Mouse (Mus musculus) skeletal muscle tissue, postnatal 0 days (tissue): ENCODE data around the gene Rragc. TPM values are rescaled to one million over a fixed set of nuclear protein-coding genes. Genes with fewer than 3 reads are reported as not detected.

ENCODE experiments used
- polyA plus RNA-seq: library from polyadenylated mRNA; unstranded; fragments of >200 nt; fragmentation: Nextera tagmentation; extraction: Ambion mirVana; gene quantifications from 2 replicates; pipeline ENCODE4 v1.2.1, GENCODE M21; 2015

Rragc gene
- 28.5 and 32.4 TPM in 2 replicates for polyA plus RNA-seq

GRCm38 (mm10) chr4:123916748-123917547 lies at the start of gene Rragc:
Rragc (plus strand) TSS chr4:123917446.

GRCm38 (mm10) chr4:123904333-123905125 lies 12.7 kb upstream of the Rragc start, which contains the start of gene Mycbp:
Mycbp (plus strand) TSS chr4:123904832.

GRCm38 (mm10) chr4:123917548-123918140 lies 398 bp downstream of the Rragc start, which contains the start of gene 4930535I16Rik:
4930535I16Rik (minus strand) TSS chr4:123918022.

Other genes starting within 250 kb of the Rragc start
- gene Macf1, start 233.1 kb upstream of the Rragc start, polyA plus RNA-seq, result 22.6 and 25.0 TPM in 2 replicates
- 650 and 671 TPM in 2 replicates for gene Ndufs5, start 199.2 kb upstream of the Rragc start, polyA plus RNA-seq
- gene Akirin1, start 167.1 kb upstream of the Rragc start, polyA plus RNA-seq, result 27.8 and 29.2 TPM in 2 replicates
- 0.36 and 0.76 TPM in 2 replicates for gene Rhbdl2, start 129.6 kb upstream of the Rragc start, polyA plus RNA-seq
- not detected in 2 replicates for gene 4933427I04Rik, start 57.8 kb upstream of the Rragc start, polyA plus RNA-seq
- 72.4 and 92.6 TPM in 2 replicates for gene Mycbp, start 12.6 kb upstream of the Rragc start, polyA plus RNA-seq
- gene 4930535I16Rik, start 576 bp downstream of the Rragc start, polyA plus RNA-seq, result not detected in 2 replicates